In the genomic region with DNA sequence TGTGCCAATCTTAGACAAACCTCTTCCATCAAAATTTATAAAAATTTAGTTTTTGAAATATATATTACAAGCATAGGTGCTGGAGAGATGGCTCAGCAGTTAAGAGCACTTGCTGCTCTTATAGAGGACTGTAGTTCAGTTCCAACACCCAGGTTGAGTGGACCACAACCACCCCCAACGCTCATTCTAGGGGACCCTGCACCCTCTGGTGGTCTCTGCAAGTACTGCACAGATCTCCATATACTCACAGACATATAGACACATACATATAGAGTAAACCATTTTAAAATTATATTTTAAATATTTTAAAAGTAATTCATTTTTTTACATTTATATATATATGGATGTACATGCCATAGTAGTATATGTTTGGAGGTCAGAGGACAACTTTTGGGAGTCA, we compare ENCODE assay signal across 14 mouse cellular contexts. TPM values are rescaled to one million over a fixed set of nuclear protein-coding genes. Genes with fewer than 3 reads are reported as not detected.
DNase-seq lines count a peak whose midpoint lies in the region; ATAC-seq and TF ChIP-seq lines count a peak whose summit lies in the region.
"Had no signal": no experiment of that assay in that cellular context is flagged by ENCODE, and none has a peak within 500 bp of the region (broad histone marks: within the 10 kb centered on the region; RNA-seq: fewer than 3 reads in every experiment).

No protein-coding gene starts in this region.

- ATAC-seq in kidney, postnatal 0 days (replicated peaks; ENCODE audit: low FRiP score, low read depth): no peak
- ATAC-seq in midbrain, postnatal 0 days (ENCODE audit: low FRiP score): no peak
- ATAC-seq: inflammation-experienced regulatory T-cells, adult 6 months had no signal

- peaks cover 7% of the 10 kb centered on the region; the same call in 1 of the 2 replicates for H3K4me1 ChIP-seq in kidney, postnatal 0 days (replicated peaks; ENCODE audit: insufficient read depth, low read length)
- no peaks in the 10 kb centered on the region for H3K4me1 ChIP-seq in midbrain, postnatal 0 days (ENCODE audit: insufficient read depth, low read length)
- peaks cover 10% of the 10 kb centered on the region for H3K4me1 ChIP-seq in midbrain, embryonic 10.5 days
- peaks cover 0 to 7% of the 10 kb centered on the region in 2 experiments; a peak in 2 of 4 replicates for H3K4me1 ChIP-seq in ES-E14 (ENCODE audit: control insufficient read depth in 2 of 2, insufficient read depth in 2 of 2, low read length in 2 of 2, poor library complexity in 1 of 2)

- no peaks in the 10 kb centered on the region for H3K27me3 ChIP-seq in kidney, postnatal 0 days (ENCODE audit: insufficient read depth, low read length)
- H3K27me3 ChIP-seq in midbrain, postnatal 0 days (ENCODE audit: insufficient read depth, low read length): no peaks in the 10 kb centered on the region
- H3K27me3 ChIP-seq in midbrain, embryonic 10.5 days (ENCODE audit: low read depth, poor library complexity, severe bottlenecking): no peaks in the 10 kb centered on the region
- H3K27me3 ChIP-seq: lung, embryonic 15.5 days; neural tube, embryonic 13.5 days had no signal

- no peak overlapping the region for H3K27ac ChIP-seq in kidney, postnatal 0 days
- no peak overlapping the region for H3K27ac ChIP-seq in midbrain, postnatal 0 days (ENCODE audit: low read depth, low read length)
- H3K27ac ChIP-seq in midbrain, embryonic 10.5 days (replicated peaks): no peak overlapping the region
- H3K27ac ChIP-seq in ES-E14 (ENCODE audit: insufficient read depth, low read depth, low read length, poor library complexity, severe bottlenecking): no peak overlapping the region
- H3K27ac ChIP-seq: embryonic facial prominence, embryonic 10.5 days; lung, embryonic 15.5 days; neural tube, embryonic 13.5 days had no signal

- H3K9ac ChIP-seq in kidney, postnatal 0 days (ENCODE audit: low read depth, low read length): no peak overlapping the region
- no peak overlapping the region for H3K9ac ChIP-seq in midbrain, postnatal 0 days (replicated peaks; ENCODE audit: low read length, poor library complexity, severe bottlenecking)
- H3K9ac ChIP-seq in ES-E14 (ENCODE audit: insufficient read depth, low read depth, low read length, poor library complexity, severe bottlenecking): no peak overlapping the region
- H3K9ac ChIP-seq: lung, embryonic 15.5 days; neural tube, embryonic 13.5 days had no signal

- peaks cover 6% of the 10 kb centered on the region; the same call in 1 of the 2 replicates for H3K36me3 ChIP-seq in kidney, postnatal 0 days (ENCODE audit: insufficient read depth, low read length)
- 0 out of 2 replicates have a peak, but pooled peaks cover 3% of the 10 kb centered on the region for H3K36me3 ChIP-seq in midbrain, postnatal 0 days (ENCODE audit: insufficient read depth, low read length)
- H3K36me3 ChIP-seq in midbrain, embryonic 10.5 days: no peaks in the 10 kb centered on the region
- no peaks in the 10 kb centered on the region for H3K36me3 ChIP-seq in ES-E14 (ENCODE audit: control insufficient read depth, insufficient read depth, low read length, poor library complexity, severe bottlenecking)
- H3K36me3 ChIP-seq: embryonic facial prominence, embryonic 10.5 days; lung, embryonic 15.5 days; neural tube, embryonic 13.5 days had no signal

- H3K4me3 ChIP-seq in kidney, postnatal 0 days (replicated peaks; ENCODE audit: low read depth, low read length): no peak overlapping the region
- H3K4me3 ChIP-seq in midbrain, postnatal 0 days (ENCODE audit: low read depth, low read length): no peak overlapping the region
- no peak overlapping the region for H3K4me3 ChIP-seq in midbrain, embryonic 10.5 days
- H3K4me3 ChIP-seq in ES-E14 (ENCODE audit: insufficient read depth in 1 of 2, low read depth in 1 of 2, low read length in 2 of 2, poor library complexity in 1 of 2, severe bottlenecking in 1 of 2): no peak overlapping the region
- H3K4me3 ChIP-seq: embryonic facial prominence, embryonic 10.5 days; lung, embryonic 15.5 days; neural tube, embryonic 13.5 days had no signal

- no peak for DNase-seq in kidney, postnatal 0 days (ENCODE audit: low spot score)
- DNase-seq in kidney, postnatal 14 days: no peak
- no peak for DNase-seq in midbrain, postnatal 0 days (ENCODE audit: low spot score)
- no peak for DNase-seq in midbrain, embryonic 10.5 days (ENCODE audit: low spot score)
- no peak for DNase-seq in ES-E14 (ENCODE audit: low read depth, low spot score)
- peak; percentile 24 for DNase-seq in naive thymus-derived CD4-positive, alpha-beta T cell, adult 2 months (ENCODE audit: low read depth)
- DNase-seq in yolk sac, embryonic 10.5 days (ENCODE audit: low spot score): no peak
- DNase-seq: heart, adult 11 months; midbrain, embryonic 14.5 days; retina, postnatal 1 day had no signal

- WGBS in kidney, postnatal 0 days: 78% methylated on average over 1 of the region's 1 CpGs
- WGBS in midbrain, postnatal 0 days: 41% methylated on average over 1 of the region's 1 CpGs
- 65% methylated on average over 1 of the region's 1 CpGs for WGBS in midbrain, embryonic 10.5 days

- in situ Hi-C loops in ES-E14 (cut with MboI; ENCODE audit: low sequenced_read_pairs in 2 of 2, unreplicated experiment in 2 of 2): no loop called here

- no peak overlapping the region for H3K4me2 ChIP-seq in kidney, postnatal 0 days (ENCODE audit: low read length)
- no peak overlapping the region for H3K4me2 ChIP-seq in midbrain, postnatal 0 days (ENCODE audit: low read depth, low read length, poor library complexity, severe bottlenecking)
- H3K4me2 ChIP-seq: lung, embryonic 15.5 days; neural tube, embryonic 13.5 days had no signal

- no peaks in the 10 kb centered on the region for H3K9me3 ChIP-seq in kidney, postnatal 0 days (replicated peaks; ENCODE audit: low read length)
- H3K9me3 ChIP-seq in midbrain, postnatal 0 days (ENCODE audit: low read length): no peaks in the 10 kb centered on the region
- no peaks in the 10 kb centered on the region for H3K9me3 ChIP-seq in midbrain, embryonic 10.5 days (replicated peaks)
- no peaks in the 10 kb centered on the region for H3K9me3 ChIP-seq in ES-E14 (ENCODE audit: control insufficient read depth, insufficient read depth, low read depth, low read length)
- H3K9me3 ChIP-seq: embryonic facial prominence, embryonic 10.5 days; lung, embryonic 15.5 days had no signal

- peak; percentile 44; the same call in 1 of the 2 replicates for TF ChIP-seq CTCF in kidney, postnatal 0 days (IDR thresholded peaks at IDR 0.05; ENCODE audit: low read depth)
- TF ChIP-seq CTCF in midbrain, postnatal 0 days (IDR thresholded peaks at IDR 0.05): peak; percentile 32; the same call in 1 of the 2 replicates

TF ChIP-seq in ES-E14, 5 proteins besides CTCF, POLR2A, EP300 and RAD21:
- TF ChIP-seq ZNF384 (IDR thresholded peaks at IDR 0.05; ENCODE audit: low read depth, low read length) (no peak), MAFK (IDR thresholded peaks at IDR 0.05; ENCODE audit: insufficient read depth, low read depth, low read length) (no peak), CHD2 (IDR thresholded peaks at IDR 0.05; ENCODE audit: low read depth, low read length) (no peak), HCFC1 (IDR thresholded peaks at IDR 0.05; ENCODE audit: borderline replicate concordance, insufficient read depth, low read length) (no peak), ZC3H11A (IDR thresholded peaks at IDR 0.05; ENCODE audit: borderline replicate concordance, low read depth, low read length) (peak; percentile 39; the same call in 1 of the 2 replicates)

RNA-seq across cellular contexts. Expression of gene Acer2, which starts 41.9 kb away (rescaled TPM):
- 47.9 and 55.5 TPM in 2 replicates for polyA plus RNA-seq in kidney, postnatal 0 days (2015; fragmentation: Nextera tagmentation; extraction: Ambion mirVana)
- 10.2 and 12.1 TPM in 2 replicates for total RNA-seq in midbrain, postnatal 0 days (2014; rRNA removed)
- 12.8 and 14.0 TPM in 2 replicates for polyA plus RNA-seq in midbrain, postnatal 0 days (2015; fragmentation: Nextera tagmentation; extraction: Ambion mirVana)
- polyA plus RNA-seq in midbrain, embryonic 10.5 days (2016; fragmentation: Nextera tagmentation; extraction: Ambion mirVana): 5.3 and 7.1 TPM in 2 replicates
- 7.2 and 8.3 TPM in 2 replicates for total RNA-seq in ES-E14 (2012; rRNA removed)

RNA-seq across cellular contexts. Expression of gene Rps6, which starts 58.9 kb away (rescaled TPM):
- 781 TPM in 2 replicates for polyA plus RNA-seq in kidney, postnatal 0 days (2015; fragmentation: Nextera tagmentation; extraction: Ambion mirVana)
- total RNA-seq in midbrain, postnatal 0 days (2014; rRNA removed): 941 and 988 TPM in 2 replicates
- polyA plus RNA-seq in midbrain, postnatal 0 days (2015; fragmentation: Nextera tagmentation; extraction: Ambion mirVana): 310 and 336 TPM in 2 replicates
- 583 and 651 TPM in 2 replicates for polyA plus RNA-seq in midbrain, embryonic 10.5 days (2016; fragmentation: Nextera tagmentation; extraction: Ambion mirVana)
- total RNA-seq in ES-E14 (2012; rRNA removed): 2,193 and 2,264 TPM in 2 replicates
